Mouse (Mus musculus) liver, postnatal 0 days (tissue): ENCODE measurements at regions not wholly inside any gene's neighbourhood (a gene's known extent, or its start where the extent isn't known, plus 50 kb on each side); places are given as distances from the start of the nearest gene placed in this dataset.

Experiments
- CTCF ChIP-seq: sonication (generic); IDR thresholded peaks from 2 replicates; pipeline ENCODE4 v1.5.1; 2016; ENCODE audit warnings: antibody characterized with exemption, low read depth
- EP300 ChIP-seq: IDR thresholded peaks from 2 replicates; pipeline ENCODE4 v1.6.1; 2016; ENCODE audit warnings: antibody characterized with exemption, low read depth, mild to moderate bottlenecking

GRCm38 (mm10) chr19:14695369-14695768 lies 97.5 kb upstream of the Tle4 start:
- TF ChIP-seq CTCF (no peak), EP300 (no peak)
